Comparison of ENCODE assay signal across 14 mouse cellular contexts in the genomic region with DNA sequence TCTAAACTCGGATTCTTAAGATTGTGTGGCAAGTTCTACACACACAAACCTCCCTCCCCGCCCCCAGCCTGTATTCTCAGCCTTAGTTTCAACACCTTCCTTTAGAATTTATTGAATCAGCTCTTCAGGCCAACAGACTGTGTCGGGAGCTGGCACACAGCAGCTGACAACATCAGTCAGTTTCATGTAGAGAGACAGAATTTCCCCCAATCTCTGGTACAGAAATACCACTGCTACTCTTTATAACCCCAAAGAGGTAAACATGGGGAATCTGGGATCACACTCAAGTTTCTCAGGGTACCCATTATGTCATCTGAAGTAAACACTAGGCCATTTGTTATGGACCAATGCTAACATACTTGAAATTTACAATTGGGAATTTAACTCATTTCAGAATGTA.
DNase-seq lines count a peak whose midpoint lies in the region; ATAC-seq and TF ChIP-seq lines count a peak whose summit lies in the region.
"Had no signal": no experiment of that assay in that cellular context is flagged by ENCODE, and none has a peak within 500 bp of the region (broad histone marks: within the 10 kb centered on the region; RNA-seq: fewer than 3 reads in every experiment).

No protein-coding gene starts in this region.

- WGBS in heart, postnatal 0 days, result 37% methylated on average over 3 of the region's 3 CpGs

- H3K4me2 ChIP-seq in heart, postnatal 0 days (ENCODE audit: low read depth, low read length), result no peak overlapping the region
- H3K4me2 ChIP-seq: hindbrain, embryonic 13.5 days had no signal

- no peaks in the 10 kb centered on the region for H3K27me3 ChIP-seq in heart, postnatal 0 days (ENCODE audit: control insufficient read depth, insufficient read depth, low read length)
- H3K27me3 ChIP-seq: hindbrain, embryonic 13.5 days; megakaryocyte, embryonic 14.5 days had no signal

- H3K27ac ChIP-seq in heart, postnatal 0 days (ENCODE audit: low read depth), result peak overlapping the region; percentile 4; the same call in 1 of the 2 replicates
- H3K27ac ChIP-seq: hindbrain, embryonic 13.5 days had no signal

- no peak overlapping the region for H3K4me3 ChIP-seq in heart, postnatal 0 days (ENCODE audit: low read depth, low read length)
- H3K4me3 ChIP-seq: hindbrain, embryonic 13.5 days; megakaryocyte, embryonic 14.5 days had no signal

- H3K9me3 ChIP-seq in heart, postnatal 0 days (replicated peaks; ENCODE audit: control insufficient read depth, low read length), result no peaks in the 10 kb centered on the region
- H3K9me3 ChIP-seq: hindbrain, embryonic 13.5 days; megakaryocyte, embryonic 14.5 days had no signal

- H3K4me1 ChIP-seq in heart, postnatal 0 days (ENCODE audit: control insufficient read depth, insufficient read depth), result peaks cover 8% of the 10 kb centered on the region
- H3K4me1 ChIP-seq: megakaryocyte, embryonic 14.5 days had no signal

- TF ChIP-seq EP300 in heart, postnatal 0 days (IDR thresholded peaks at IDR 0.05; ENCODE audit: low read depth), result no peak

- DNase-seq in adrenal gland, postnatal 14 days, result peak; percentile 10
- DNase-seq in adrenal gland, postnatal 4 days (ENCODE audit: low spot score in 2 of 2), result no peak
- no peak for DNase-seq in heart, postnatal 0 days (ENCODE audit: low spot score)
- no peak for DNase-seq in heart, postnatal 14 days
- peak; percentile 82 for DNase-seq in fibroblast of lung, adult 2 months (ENCODE audit: low read depth)
- peak; percentile 59 for DNase-seq in lung, postnatal 10 days
- no peak for DNase-seq in retina, embryonic 14.5 days (ENCODE audit: low spot score)
- no peak for DNase-seq in cerebellum, postnatal 4 days (ENCODE audit: low spot score in 2 of 2)
- DNase-seq: cerebellum, postnatal 25 days; kidney, adult 9 months; liver; spleen, adult 18-20 months had no signal

- TF ChIP-seq CTCF in heart, postnatal 0 days (IDR thresholded peaks at IDR 0.05; ENCODE audit: low read depth), result no peak

- intact Hi-C loops in heart, postnatal 14 days (cut with DNase I), result no loop called here

- no peaks in the 10 kb centered on the region for H3K36me3 ChIP-seq in heart, postnatal 0 days (replicated peaks; ENCODE audit: control insufficient read depth, insufficient read depth, low read length)
- H3K36me3 ChIP-seq: hindbrain, embryonic 13.5 days had no signal

- ATAC-seq in heart, postnatal 0 days (ENCODE audit: insufficient read depth, low read depth), result no peak

- H3K9ac ChIP-seq in heart, postnatal 0 days (replicated peaks; ENCODE audit: low read depth, low read length), result no peak overlapping the region
- H3K9ac ChIP-seq: hindbrain, embryonic 13.5 days had no signal

Comparison
In these comparisons a context has a peak if more than half of its experiments do, and no peak if none do; other contexts are left out.
1. DNase-seq: peak in adrenal gland, postnatal 14 days (single experiment), fibroblast of lung, adult 2 months (single experiment) and lung, postnatal 10 days (single experiment); none in adrenal gland, postnatal 4 days (0 of 2), heart, postnatal 0 days (single experiment), heart, postnatal 14 days (0 of 2), retina, embryonic 14.5 days (single experiment) and cerebellum, postnatal 4 days (0 of 2).